In the genomic region with DNA sequence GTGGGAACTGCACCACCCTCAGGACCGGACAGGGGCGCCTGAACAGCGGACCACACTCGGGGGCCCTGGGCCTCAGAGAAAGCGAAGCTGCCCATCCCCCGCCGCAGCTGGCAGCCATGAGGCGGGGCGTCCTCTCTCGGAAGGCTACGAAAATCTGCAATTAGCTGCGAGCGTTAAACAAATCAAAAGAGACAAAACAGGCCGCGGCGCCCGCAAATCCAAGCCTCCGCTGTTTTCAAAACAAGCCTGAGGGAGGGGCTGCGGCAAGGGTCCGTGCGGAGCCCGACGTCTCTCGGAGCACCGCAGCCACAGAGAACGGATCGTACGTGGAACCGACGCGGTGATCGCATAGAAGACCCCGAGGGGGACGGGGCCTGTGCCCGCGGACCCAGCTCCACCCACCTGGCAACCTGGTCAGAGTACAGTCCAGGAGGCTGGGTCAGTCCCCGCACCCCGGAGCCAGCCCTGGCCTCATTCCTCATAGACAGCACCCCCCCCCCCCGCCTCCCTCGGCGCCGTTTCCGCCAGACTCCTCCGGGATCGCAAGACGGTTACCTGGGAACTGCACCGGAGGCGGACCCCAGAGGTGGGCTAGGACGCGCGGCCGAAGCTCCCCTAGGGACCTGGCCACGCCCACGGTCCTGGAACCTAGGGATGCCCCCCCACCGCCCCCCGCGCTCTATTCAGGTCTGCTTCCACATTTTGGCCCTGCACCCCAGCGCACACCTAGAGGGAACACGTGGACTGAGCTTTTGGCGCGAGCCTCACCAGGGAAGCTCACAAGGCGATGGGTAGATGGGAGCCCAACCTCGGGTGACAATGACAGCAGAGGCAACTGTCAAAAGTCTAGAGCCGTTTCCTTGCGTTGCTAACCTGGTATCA, we compare ENCODE assay signal across 8 mouse cellular contexts. TPM values are rescaled to one million over a fixed set of nuclear protein-coding genes. Genes with fewer than 3 reads are reported as not detected.
DNase-seq lines count a peak whose midpoint lies in the region; TF ChIP-seq lines count a peak whose summit lies in the region.

No protein-coding gene starts in this region.

- TF ChIP-seq POLR2A in cortical plate, adult 2 months (IDR thresholded peaks at IDR 0.05; ENCODE audit: extremely low read depth, insufficient read depth, low read length), result no peak

- under 1% methylated on average over 63 of the region's 65 CpGs for WGBS in midbrain, embryonic 10.5 days

- TF ChIP-seq CTCF in cortical plate, adult 2 months (IDR thresholded peaks at IDR 0.05; ENCODE audit: extremely low read depth, insufficient read depth, low read length), result no peak

- no peaks in the 10 kb centered on the region for H3K9me3 ChIP-seq in midbrain, embryonic 10.5 days (replicated peaks)

- peak; percentile 59 for DNase-seq in adrenal gland, postnatal 14 days
- DNase-seq in adrenal gland, postnatal 25 days, result no peak
- DNase-seq in A20 (ENCODE audit: low read depth, low spot score), result peak; percentile 79
- peak; percentile 43 to 59 for DNase-seq in heart, postnatal 36 days
- DNase-seq in kidney, postnatal 4 days, result peak; percentile 73 to 81
- DNase-seq in midbrain, embryonic 10.5 days (ENCODE audit: low spot score), result peak; percentile 45
- peak; percentile 54 for DNase-seq in thymus, postnatal 4 days

- H3K4me1 ChIP-seq in cortical plate, adult 2 months (ENCODE audit: control insufficient read depth, insufficient read depth, low read length), result peaks cover 11% of the 10 kb centered on the region
- H3K4me1 ChIP-seq in midbrain, embryonic 10.5 days, result peaks cover 93% of the 10 kb centered on the region

- H3K27me3 ChIP-seq in midbrain, embryonic 10.5 days (ENCODE audit: low read depth, poor library complexity, severe bottlenecking), result peaks cover 6% of the 10 kb centered on the region; the same call in 1 of the 2 replicates

- intact Hi-C loops in heart, postnatal 36 days (cut with DNase I), result no loop called here

- H3K27ac ChIP-seq in cortical plate, adult 2 months (ENCODE audit: insufficient read depth, low read length), result peak overlapping the region; percentile 79
- H3K27ac ChIP-seq in midbrain, embryonic 10.5 days (replicated peaks), result peak overlapping the region; percentile 86

- peak overlapping the region; percentile 33 for H3K4me3 ChIP-seq in cortical plate, adult 2 months (ENCODE audit: insufficient read depth, low read length)
- H3K4me3 ChIP-seq in midbrain, embryonic 10.5 days, result peak overlapping the region; percentile 75

- peaks cover 37% of the 10 kb centered on the region for H3K36me3 ChIP-seq in midbrain, embryonic 10.5 days

RNA-seq across cellular contexts. Expression of a gene that starts 7.3 kb away (rescaled TPM):
- total RNA-seq in adrenal gland, postnatal 14 days (2021), result 83.2 and 110 TPM in 2 replicates
- 121 and 144 TPM in 2 replicates for total RNA-seq in adrenal gland, postnatal 25 days (2021)
- polyA plus RNA-seq in cortical plate, adult 2 months (2012; rRNA removed), result 51.0 and 52.9 TPM in 2 replicates
- 100 to 1,000 TPM in 1 of 2 experiments, 10 to 100 TPM in 1; 92.4 to 100 TPM for total RNA-seq in heart, postnatal 36 days (2021)
- 130 and 144 TPM in 2 replicates for polyA plus RNA-seq in midbrain, embryonic 10.5 days (2016; fragmentation: Nextera tagmentation; extraction: Ambion mirVana)

RNA-seq across cellular contexts. Expression of a gene that starts 23.0 kb away (rescaled TPM):
- total RNA-seq in adrenal gland, postnatal 14 days (2021), result 5.0 and 6.2 TPM in 2 replicates
- 5.7 and 9.1 TPM in 2 replicates for total RNA-seq in adrenal gland, postnatal 25 days (2021)
- polyA plus RNA-seq in cortical plate, adult 2 months (2012; rRNA removed), result 137 and 148 TPM in 2 replicates
- total RNA-seq in heart, postnatal 36 days (2021), result 10 to 100 TPM in 1 of 2 experiments, 1 to 10 TPM in 1; 8.9 to 10.5 TPM
- 27.7 and 37.3 TPM in 2 replicates for polyA plus RNA-seq in midbrain, embryonic 10.5 days (2016; fragmentation: Nextera tagmentation; extraction: Ambion mirVana)

RNA-seq across cellular contexts. Expression of a gene that starts 23.8 kb away (rescaled TPM):
- 5.3 and 6.4 TPM in 2 replicates for total RNA-seq in adrenal gland, postnatal 14 days (2021)
- total RNA-seq in adrenal gland, postnatal 25 days (2021), result 4.1 and 6.1 TPM in 2 replicates
- 91.5 and 93.7 TPM in 2 replicates for polyA plus RNA-seq in cortical plate, adult 2 months (2012; rRNA removed)
- 1 to 10 TPM; 1.7 to 2.0 TPM for total RNA-seq in heart, postnatal 36 days (2021)
- 38.8 and 47.4 TPM in 2 replicates for polyA plus RNA-seq in midbrain, embryonic 10.5 days (2016; fragmentation: Nextera tagmentation; extraction: Ambion mirVana)

RNA-seq across cellular contexts. Expression of a gene that starts 32.8 kb away (rescaled TPM):
- total RNA-seq in adrenal gland, postnatal 14 days (2021), result 8.6 and 9.6 TPM in 2 replicates
- 8.1 and 11.3 TPM in 2 replicates for total RNA-seq in adrenal gland, postnatal 25 days (2021)
- polyA plus RNA-seq in cortical plate, adult 2 months (2012; rRNA removed), result 21.0 and 22.3 TPM in 2 replicates
- 10 to 100 TPM; 21.5 to 23.7 TPM for total RNA-seq in heart, postnatal 36 days (2021)
- polyA plus RNA-seq in midbrain, embryonic 10.5 days (2016; fragmentation: Nextera tagmentation; extraction: Ambion mirVana), result 31.8 and 36.7 TPM in 2 replicates

RNA-seq across cellular contexts. Expression of a gene that starts 38.1 kb away (rescaled TPM):
- 41.1 and 52.4 TPM in 2 replicates for total RNA-seq in adrenal gland, postnatal 14 days (2021)
- total RNA-seq in adrenal gland, postnatal 25 days (2021), result 43.3 and 45.8 TPM in 2 replicates
- polyA plus RNA-seq in cortical plate, adult 2 months (2012; rRNA removed), result 119 and 135 TPM in 2 replicates
- total RNA-seq in heart, postnatal 36 days (2021), result 10 to 100 TPM; 70.5 to 72.5 TPM
- polyA plus RNA-seq in midbrain, embryonic 10.5 days (2016; fragmentation: Nextera tagmentation; extraction: Ambion mirVana), result 25.4 and 41.8 TPM in 2 replicates
